Mouse (Mus musculus): Measurements from ENCODE around the gene Cdsn.

DNA sequence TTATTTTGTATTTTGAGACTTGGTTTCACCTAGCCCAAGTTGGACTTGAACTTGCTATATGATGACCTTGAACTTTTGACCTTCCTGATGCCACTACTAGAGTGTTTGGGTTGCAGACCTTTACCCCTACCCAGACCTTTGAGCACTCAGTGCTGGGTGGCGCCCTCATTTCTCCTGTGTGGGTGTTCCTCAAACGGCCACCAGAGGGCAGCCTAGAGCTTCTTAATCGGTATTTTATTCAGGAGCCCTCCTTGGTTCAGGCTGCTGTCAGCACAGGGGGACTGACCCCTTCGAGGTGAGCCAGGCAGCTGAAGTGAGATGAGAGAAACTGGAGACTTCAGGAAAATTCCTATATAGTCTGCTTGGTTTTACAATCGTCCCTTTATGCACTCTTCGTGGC, 7.2 kb upstream of the Cdsn start:
- TF ChIP-seq CTCF (IDR thresholded peaks at IDR 0.05) (peak; percentile 93), EP300 (IDR thresholded peaks at IDR 0.05; ENCODE audit: insufficient read depth, low read depth, low read length) (no peak), POLR2A (IDR thresholded peaks at IDR 0.05; ENCODE audit: insufficient read depth, low read depth, low read length) (no peak)

Data from heart, adult 2 months (tissue).